Mouse (Mus musculus): ENCODE data around the gene Oas1h.

DNA sequence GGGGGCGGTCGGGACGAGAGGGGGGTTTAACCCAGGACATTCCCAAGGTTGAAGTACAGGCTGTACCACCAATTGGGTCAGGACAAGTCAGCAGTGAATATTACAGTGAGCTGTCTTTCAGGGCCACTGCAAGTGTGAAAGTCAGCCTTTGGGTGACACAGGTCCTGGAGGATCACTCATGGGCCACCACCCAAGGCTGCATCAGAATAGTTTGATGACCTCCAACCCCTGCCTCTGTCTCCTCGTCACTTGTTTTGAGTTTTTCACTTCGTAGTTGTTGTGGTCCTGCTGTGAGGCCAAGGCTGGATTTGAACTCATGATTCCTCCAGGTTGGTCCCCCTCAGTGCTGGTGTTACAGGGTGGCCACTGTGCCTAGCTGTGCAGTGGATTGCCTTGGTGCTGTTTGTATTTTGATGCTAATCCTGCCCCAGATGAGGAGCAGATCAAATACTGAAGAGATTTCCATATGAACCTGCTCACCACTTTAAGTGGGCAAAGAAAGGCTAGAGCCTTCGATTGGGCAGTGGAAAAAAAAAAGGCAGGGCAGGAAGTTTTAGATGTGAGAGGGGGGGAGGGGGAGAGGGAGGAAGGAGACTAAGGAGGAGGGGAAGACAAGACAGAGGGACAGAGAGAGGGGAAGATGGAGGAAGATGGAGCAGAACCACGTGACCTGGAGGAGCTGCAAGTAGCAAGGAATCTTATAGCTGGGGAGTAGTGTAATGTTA, 47.1 kb downstream of the Oas1h start:
- TF ChIP-seq CTCF (IDR thresholded peaks at IDR 0.05; ENCODE audit: low read depth) (no peak), EP300 (IDR thresholded peaks at IDR 0.05; ENCODE audit: low read depth) (no peak)

Data from liver, postnatal 0 days (tissue).